23 mouse cellular contexts compared by ENCODE assay signal in the genomic region with DNA sequence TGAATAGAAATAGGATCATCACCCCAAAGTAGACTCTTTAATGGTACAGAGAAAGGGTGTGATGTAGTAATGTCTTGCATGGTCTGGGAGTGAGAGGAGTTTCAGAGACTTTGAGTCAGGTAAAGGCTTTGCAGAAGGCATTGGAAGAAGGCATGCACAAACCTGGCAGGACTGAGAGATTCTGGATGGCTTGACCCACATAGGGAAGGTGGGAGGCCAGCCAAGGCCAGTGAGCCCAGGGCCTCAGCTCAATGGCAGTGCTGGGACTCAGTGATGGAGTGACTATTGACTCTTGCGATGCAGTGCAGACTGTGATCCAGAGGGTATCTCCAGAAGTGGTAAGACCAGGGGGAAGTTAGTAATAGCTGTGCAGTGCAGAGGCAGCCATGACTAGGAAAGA.
A peak's percentile ranks its signal among the peaks of the same experiment; 100 is the strongest.
DNase-seq lines count a peak whose midpoint lies in the region; ATAC-seq lines count a peak whose summit lies in the region.
"Had no signal": no experiment of that assay in that cellular context is flagged by ENCODE, and none has a peak within 500 bp of the region (broad histone marks: within the 10 kb centered on the region; RNA-seq: fewer than 3 reads in every experiment).

No protein-coding gene starts in this region.

- ATAC-seq in midbrain, embryonic 13.5 days: 0 out of 2 replicates have a peak, but pooled peaks have one; percentile 11
- ATAC-seq: CD4-positive, CD25-positive, alpha-beta regulatory T cell, adult 4 months; hindbrain, embryonic 16.5 days; intestine, embryonic 15.5 days had no signal

- H3K4me1 ChIP-seq in midbrain, embryonic 13.5 days (replicated peaks): no peaks in the 10 kb centered on the region
- H3K4me1 ChIP-seq in midbrain, embryonic 10.5 days: no peaks in the 10 kb centered on the region
- H3K4me1 ChIP-seq: forebrain, embryonic 10.5 days; heart, embryonic 12.5 days; heart, embryonic 15.5 days; hindbrain, embryonic 10.5 days; hindbrain, embryonic 13.5 days; intestine, embryonic 15.5 days had no signal

- no peak overlapping the region for H3K4me3 ChIP-seq in midbrain, embryonic 13.5 days (replicated peaks)
- H3K4me3 ChIP-seq in midbrain, embryonic 10.5 days: no peak overlapping the region
- H3K4me3 ChIP-seq: forebrain, embryonic 10.5 days; heart, embryonic 12.5 days; heart, embryonic 15.5 days; hindbrain, embryonic 10.5 days; hindbrain, embryonic 13.5 days; intestine, embryonic 15.5 days had no signal

- no peak overlapping the region for H3K27ac ChIP-seq in midbrain, embryonic 13.5 days
- no peak overlapping the region for H3K27ac ChIP-seq in midbrain, embryonic 10.5 days (replicated peaks)
- H3K27ac ChIP-seq: forebrain, embryonic 10.5 days; heart, embryonic 15.5 days; hindbrain, embryonic 10.5 days; hindbrain, embryonic 13.5 days; intestine, embryonic 15.5 days had no signal

- WGBS in midbrain, embryonic 13.5 days: 95% methylated on average over 1 of the region's 1 CpGs
- WGBS in midbrain, embryonic 10.5 days: 100% methylated on average over 1 of the region's 1 CpGs

- H3K27me3 ChIP-seq in midbrain, embryonic 13.5 days: no peaks in the 10 kb centered on the region
- H3K27me3 ChIP-seq in midbrain, embryonic 10.5 days (ENCODE audit: low read depth, poor library complexity, severe bottlenecking): no peaks in the 10 kb centered on the region
- H3K27me3 ChIP-seq: heart, embryonic 12.5 days; heart, embryonic 15.5 days; hindbrain, embryonic 13.5 days; intestine, embryonic 15.5 days had no signal

- H3K4me2 ChIP-seq in midbrain, embryonic 13.5 days (replicated peaks): no peak overlapping the region
- H3K4me2 ChIP-seq: heart, embryonic 12.5 days; heart, embryonic 15.5 days; hindbrain, embryonic 13.5 days; intestine, embryonic 15.5 days had no signal

- DNase-seq in cerebellum, adult 9-10 months: peak; percentile 2
- DNase-seq in cerebellum, postnatal 4 days (ENCODE audit: low spot score in 2 of 2): no peak
- no peak for DNase-seq in midbrain, embryonic 10.5 days (ENCODE audit: low spot score)
- peak; percentile 47 to 55 for DNase-seq in cerebellum, postnatal 14 days
- DNase-seq in lung, postnatal 14 days: no peak
- no peak for DNase-seq in left cerebral cortex, adult 18-20 months (ENCODE audit: low spot score in 2 of 2)
- DNase-seq: adrenal gland, adult 2 months; adrenal gland, postnatal 14 days; gastrocnemius, postnatal 25 days; heart, adult 18-20 months; heart, postnatal 10 days; heart, postnatal 36 days; kidney, adult 11 months; kidney, adult 8-10 months had no signal

- H3K36me3 ChIP-seq in midbrain, embryonic 13.5 days: no peaks in the 10 kb centered on the region
- no peaks in the 10 kb centered on the region for H3K36me3 ChIP-seq in midbrain, embryonic 10.5 days
- H3K36me3 ChIP-seq: forebrain, embryonic 10.5 days; heart, embryonic 12.5 days; heart, embryonic 15.5 days; hindbrain, embryonic 10.5 days; hindbrain, embryonic 13.5 days; intestine, embryonic 15.5 days had no signal

- H3K9me3 ChIP-seq in midbrain, embryonic 13.5 days: no peaks in the 10 kb centered on the region
- H3K9me3 ChIP-seq in midbrain, embryonic 10.5 days (replicated peaks): no peaks in the 10 kb centered on the region
- H3K9me3 ChIP-seq: forebrain, embryonic 10.5 days; heart, embryonic 12.5 days; heart, embryonic 15.5 days; hindbrain, embryonic 10.5 days; hindbrain, embryonic 13.5 days; intestine, embryonic 15.5 days had no signal

- H3K9ac ChIP-seq in midbrain, embryonic 13.5 days (replicated peaks): no peak overlapping the region
- H3K9ac ChIP-seq: heart, embryonic 12.5 days; heart, embryonic 15.5 days; hindbrain, embryonic 13.5 days; intestine, embryonic 15.5 days had no signal

Comparison
In these comparisons a context has a peak if more than half of its experiments do, and no peak if none do; other contexts are left out.
1. DNase-seq: peak in cerebellum, adult 9-10 months (single experiment) and cerebellum, postnatal 14 days (2 of 2); none in cerebellum, postnatal 4 days (0 of 2), midbrain, embryonic 10.5 days (single experiment), lung, postnatal 14 days (single experiment) and left cerebral cortex, adult 18-20 months (0 of 2).